Mouse (Mus musculus) layer of hippocampus, adult 11-12 months (tissue): ENCODE measurements around the gene Itga5.
"Not testable (repeated sequence)": the region's sequence is repeated elsewhere in the genome, so short reads cannot be mapped to it uniquely, and the experiment has no call there.

Source experiments
- DNase-seq: peaks from one replicate; pipeline ENCODE4 v3.0.0; 2022; ENCODE audit warnings: low spot score

Itga5 gene

GRCm38 (mm10) chr15:103366376-103367149 is at the start of gene Itga5:
TSS of gene Itga5 (minus strand) at chr15:103366763.
- DNase-seq = no peak

- not testable (repeated sequence) for DNase-seq
Measured at GRCm38 (mm10) chr15:103405586-103405985, 39.0 kb upstream of the Itga5 start.

DNA sequence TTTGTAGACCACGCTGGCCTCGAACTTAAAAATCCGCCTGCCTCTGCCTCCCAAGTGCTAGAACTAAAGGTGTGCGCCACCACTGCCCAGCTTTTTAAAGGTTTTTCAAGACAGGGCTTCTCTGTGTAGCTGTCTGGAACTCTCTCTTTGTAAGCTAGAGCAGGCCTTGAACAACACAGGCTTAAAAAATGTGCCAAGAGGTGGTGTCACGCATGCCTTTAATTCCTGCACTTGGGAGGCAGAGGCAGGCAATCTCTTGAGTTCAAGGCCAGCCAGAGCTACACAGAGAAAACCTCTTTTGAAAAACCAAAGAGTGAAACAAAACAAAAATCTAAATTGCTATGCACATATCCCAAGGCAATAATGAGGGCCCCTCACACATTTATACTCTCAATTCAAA is 34.8 kb upstream of the Itga5 start:
- no peak for DNase-seq

DNA sequence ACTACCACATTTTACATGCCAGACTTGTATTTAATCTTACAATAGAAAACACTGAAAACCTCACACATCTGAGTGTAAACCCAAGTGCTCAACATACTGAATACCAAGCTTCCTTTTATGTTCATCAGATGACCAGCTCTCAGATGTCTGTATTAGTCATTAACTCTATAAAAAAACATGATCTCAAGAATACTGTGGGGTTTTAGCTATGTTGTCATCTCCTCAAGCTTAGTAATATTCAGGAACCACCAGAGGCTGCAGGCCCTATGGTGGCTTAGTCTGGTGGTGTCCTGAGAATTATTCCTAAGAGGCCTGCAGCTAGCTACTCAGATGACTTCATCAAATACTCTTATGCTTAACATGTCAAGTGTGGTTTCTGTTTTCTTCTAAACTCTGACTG is 27.0 kb upstream of the Itga5 start:
- DNase-seq = no peak

GRCm38 (mm10) chr15:103388556-103389145 is 22.1 kb upstream of the Itga5 start:
- no peak for DNase-seq

DNA sequence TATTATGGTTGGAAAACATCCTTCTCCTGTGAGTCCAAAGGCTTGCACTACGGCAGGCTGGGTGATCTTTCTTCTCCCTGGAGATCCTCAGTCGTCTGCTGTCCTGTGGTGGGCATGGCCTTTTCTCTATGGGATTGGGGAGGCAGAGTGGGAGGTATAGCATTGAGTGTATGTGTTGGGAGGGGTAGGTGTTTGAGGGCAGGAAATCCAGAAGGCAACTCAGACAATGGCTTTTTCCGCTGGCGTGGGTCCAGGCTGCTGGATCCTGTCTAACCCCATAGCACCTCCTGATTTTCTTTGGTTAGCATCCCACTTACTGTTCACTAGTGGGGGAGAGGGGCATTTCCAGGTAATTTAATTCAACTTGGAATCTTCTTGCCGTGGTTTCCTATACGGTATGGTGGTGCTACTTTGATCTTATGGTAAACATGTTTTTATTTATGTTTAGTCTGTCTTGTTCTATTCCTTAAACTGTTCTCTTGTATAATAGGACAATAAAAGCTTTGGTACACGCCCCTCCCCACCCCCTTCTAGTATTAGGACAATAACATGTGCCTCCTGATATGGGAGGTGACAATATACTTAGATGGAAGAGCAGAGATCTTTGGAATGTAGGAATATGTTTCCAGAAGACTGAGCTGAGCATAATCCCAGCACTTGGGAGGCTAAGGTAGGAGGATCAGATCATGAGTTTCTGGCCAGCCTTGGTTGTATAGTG is 17.4 kb upstream of the Itga5 start:
- no peak for DNase-seq

DNA sequence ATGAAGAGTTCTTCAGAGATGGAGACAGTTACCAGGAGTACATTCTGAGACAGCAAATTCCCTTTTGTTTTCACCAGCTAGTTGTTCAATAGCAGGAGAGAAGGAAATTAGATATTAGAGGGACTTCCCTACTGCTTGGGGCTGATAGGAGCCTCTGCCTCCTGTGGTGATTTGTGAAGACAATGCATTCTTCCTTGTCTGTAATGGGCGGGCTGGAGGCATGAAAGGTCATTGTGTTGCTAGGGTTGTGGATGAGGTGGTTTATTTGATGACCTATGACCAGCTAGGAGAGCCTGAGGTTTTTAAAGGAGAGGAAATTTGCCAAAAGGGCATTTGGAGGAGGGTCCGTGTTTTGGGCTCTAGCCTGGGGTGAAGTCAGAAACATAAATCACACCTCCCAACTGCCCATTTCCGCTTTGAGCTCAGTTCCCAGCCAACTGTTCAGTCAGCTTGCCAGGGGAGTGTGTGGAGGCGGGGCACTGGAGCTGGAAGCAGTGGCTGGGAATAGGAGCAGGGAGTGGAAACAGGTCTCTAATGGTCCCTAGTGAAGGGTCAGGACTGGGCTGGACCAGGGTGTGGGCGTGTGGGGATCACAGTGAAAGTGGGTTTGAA is 16.3 kb upstream of the Itga5 start:
- DNase-seq = no peak

DNA sequence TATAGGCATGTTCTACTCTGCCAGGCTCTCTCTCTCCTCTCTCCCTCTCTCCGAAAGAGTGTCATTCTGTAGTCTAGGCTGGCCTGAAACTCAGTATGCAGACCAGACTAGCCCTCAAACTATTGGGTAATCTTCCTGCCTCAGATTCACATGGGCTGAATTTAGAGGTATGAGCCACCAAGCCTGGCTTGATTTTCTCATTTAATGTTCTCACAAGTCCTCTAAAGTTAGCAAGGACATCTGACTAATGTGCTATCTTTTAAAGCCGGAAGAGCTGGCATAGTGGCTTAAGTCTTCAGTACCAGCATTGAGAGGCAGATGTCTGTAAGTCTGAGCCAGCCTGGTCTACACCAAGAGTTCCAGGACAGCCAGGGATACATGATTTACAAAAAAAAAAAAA is 15.5 kb upstream of the Itga5 start:
- no peak for DNase-seq

GRCm38 (mm10) chr15:103378665-103379356 is 12.2 kb upstream of the Itga5 start:
- DNase-seq = no peak

DNA sequence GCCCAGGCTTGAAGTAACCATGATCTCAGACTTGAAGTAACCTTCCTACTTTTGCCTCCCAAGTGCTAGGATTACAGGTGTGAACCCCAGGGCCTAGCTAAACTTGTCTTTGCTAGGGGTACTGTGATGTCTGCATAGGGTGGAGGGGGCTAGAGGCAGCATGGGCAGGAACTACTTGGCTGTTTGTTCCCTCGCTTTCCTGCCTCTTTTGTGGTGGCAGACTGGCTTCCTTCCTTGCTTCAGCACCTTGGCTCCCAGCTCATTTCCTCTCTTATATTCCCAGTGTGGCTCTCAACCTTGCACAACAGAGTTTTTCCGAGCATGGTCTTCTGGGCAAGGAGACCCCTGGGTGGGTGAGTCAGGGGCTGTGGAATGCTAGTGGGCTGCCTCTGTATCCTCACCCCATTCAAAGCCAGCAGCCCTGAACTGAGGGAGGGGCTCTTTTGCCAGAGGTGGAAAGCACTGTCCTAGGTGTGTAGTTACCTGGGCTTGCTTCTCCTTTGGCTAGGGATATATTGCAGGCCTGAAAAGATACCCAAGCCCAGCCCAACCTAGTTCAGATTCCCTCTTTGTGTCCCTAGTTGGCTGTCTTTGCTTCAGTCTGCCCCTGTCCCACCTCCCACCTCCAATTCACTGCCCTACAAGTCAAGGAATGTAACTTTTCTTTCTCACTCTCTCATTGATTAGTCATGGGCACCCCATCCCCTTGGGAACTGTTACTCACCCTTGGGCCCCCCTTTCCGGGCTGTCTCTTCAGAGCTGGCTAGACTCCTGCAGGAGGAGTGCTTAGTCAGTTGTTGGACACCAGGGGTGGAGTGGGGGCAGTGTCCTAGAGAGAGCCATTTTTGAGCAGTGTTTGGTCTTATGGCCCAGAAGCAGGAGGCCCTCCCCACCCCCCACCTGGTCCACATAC is 11.4 kb upstream of the Itga5 start:
- DNase-seq = no peak

DNA sequence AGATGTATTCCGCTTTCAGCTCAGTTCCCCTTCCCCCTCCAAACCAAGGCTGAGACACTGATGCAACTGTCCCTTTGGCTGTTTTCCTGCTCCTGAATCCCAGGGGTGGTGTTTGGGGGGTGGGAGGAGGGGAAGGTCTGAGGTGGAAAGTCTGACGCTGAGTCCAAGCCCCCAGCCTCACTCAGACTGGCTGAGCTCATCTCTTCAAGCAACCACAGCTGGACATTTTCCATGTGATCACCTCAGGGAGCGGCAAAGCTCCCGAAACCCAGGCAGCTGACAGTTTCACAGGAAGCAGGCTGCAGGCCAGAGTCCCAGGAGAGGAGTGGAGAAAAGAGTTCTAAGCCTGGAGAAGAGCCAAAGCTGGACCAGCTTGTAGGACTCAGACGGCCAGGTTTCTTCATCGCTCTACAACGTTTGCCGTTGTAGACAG is 10.3 kb upstream of the Itga5 start:
- DNase-seq = no peak

DNA sequence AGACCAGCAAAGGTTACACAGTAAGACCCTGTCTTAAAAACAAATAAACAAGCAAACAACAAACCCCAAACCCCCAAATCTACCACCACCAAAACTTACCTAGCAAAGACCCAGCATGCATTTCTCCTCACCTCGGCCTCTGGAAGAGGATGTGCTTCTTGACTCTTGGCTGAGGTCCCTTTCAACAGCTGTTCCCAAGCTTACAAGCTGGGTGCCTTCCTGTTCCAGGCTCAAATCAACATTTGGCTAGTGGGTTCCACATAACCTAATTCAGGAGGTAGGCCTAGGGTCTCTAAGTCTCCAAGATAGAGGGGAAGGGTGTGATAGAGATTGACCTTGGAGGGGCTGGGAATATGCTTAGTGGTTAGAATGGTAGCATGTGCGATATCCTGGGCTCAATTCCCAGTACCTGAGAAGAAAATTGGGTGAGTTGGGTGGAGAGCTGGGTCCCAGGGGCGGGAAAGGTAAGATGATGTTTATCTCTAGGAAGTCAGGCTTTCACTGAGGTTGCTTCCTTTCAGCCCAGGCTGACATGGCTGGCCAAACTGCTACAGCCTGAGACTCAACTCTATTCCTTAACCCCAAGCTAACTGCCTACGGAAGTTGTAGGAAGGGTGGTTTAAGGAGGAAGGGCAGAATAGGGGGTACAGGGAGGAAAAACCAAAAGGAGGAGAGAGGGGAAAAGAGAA is 8.7 kb upstream of the Itga5 start:
- DNase-seq = no peak

DNA sequence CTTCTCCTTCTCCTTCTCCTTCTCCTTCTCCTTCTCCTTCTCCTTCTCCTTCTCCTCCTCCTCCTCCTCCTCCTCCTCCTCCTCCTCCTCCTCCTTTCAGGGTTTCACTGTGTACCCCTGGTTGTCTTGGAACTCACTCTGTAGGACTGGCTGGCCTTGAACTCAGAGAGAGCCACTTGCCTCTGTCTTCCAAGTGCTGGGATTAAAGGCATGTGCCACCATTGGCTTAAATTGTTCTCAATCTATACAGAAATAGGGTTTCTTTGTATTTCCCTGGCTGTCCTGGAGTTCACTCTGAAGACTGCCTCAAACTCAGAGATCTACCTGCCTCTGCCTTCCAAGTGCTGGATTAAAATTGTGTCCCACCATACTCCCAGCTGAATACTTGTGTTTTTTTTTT is 5.9 kb upstream of the Itga5 start:
- no peak for DNase-seq

DNA sequence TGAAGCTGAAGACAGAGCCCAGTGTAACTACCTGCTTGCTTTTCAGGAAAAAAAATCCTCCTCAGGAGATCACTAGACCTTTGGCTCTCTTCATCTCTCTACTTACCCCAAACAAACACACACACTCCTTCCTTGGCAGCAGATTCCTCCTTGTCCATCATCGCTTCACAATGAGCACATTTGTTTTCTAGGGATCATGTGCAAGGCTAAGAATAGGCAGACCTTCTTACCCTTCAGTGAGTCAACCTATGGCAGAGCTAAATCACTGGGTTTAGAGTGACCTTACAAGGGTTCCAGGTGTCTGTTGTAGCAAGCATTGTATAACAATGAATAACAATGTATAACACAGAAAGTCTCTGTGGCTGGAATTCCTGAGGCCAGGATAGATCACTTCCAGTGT is 5.2 kb upstream of the Itga5 start:
- no peak for DNase-seq

DNA sequence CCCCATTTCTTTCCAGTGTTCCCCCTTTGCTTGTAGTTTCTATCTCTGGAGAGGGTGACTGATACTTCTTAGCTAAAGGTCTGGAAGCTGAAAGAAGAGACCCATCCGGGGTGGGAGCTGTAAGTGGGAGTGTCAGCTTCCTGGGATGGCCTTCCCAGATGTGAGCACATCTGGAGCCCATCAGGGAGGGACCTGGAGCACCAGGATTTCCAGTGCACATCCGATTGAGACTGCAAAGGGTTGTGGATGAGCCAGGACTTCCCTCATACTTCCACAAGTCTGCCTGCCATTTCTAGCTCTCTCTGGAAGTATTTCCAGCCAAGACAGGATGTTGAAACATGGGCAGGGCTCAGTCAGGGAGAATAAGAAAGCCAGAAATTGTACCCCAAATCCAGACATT is 4.6 kb upstream of the Itga5 start:
- DNase-seq = no peak

DNA sequence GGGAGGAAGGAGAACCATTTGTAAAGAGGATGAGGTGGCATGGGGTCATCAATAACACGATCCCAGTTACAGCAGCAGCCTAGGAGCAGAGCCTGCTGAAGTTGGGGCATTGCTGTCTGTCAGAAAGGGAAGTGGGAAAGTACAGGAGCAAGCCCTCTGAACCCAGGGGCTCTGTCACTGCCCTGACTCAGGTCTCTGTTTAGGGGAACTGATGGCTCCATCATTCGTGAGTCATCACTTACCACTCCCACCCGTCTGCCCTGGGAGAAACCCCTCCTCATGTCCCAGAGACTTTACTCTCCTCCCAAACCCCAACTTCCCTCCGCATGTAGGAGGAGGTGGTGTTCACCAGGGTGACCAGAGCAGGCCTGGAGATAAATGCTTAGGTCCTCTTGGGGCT is 3.9 kb upstream of the Itga5 start:
- DNase-seq = no peak

DNA sequence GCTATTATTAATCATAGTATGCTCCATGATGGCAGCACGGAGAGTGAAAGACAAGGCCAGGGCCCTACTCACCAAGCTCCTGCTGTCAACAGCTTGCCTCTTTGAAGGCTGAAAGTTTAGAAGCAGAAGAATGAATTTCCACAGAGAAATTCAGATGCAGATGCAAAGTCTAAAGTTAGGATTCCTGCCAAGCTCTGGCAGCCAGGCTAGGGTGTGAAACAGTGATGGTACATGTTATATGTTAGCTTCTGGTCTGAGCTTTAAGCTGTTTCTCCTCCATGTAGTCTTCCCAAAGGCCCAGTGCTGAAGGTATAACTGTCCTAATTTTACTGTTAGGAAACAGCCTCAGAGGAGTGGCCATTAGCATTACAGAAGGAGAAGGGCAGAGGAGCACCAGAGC is 2.6 kb upstream of the Itga5 start:
- no peak for DNase-seq

GRCm38 (mm10) chr15:103368179-103368940 is 1.8 kb upstream of the Itga5 start:
- no peak for DNase-seq

DNA sequence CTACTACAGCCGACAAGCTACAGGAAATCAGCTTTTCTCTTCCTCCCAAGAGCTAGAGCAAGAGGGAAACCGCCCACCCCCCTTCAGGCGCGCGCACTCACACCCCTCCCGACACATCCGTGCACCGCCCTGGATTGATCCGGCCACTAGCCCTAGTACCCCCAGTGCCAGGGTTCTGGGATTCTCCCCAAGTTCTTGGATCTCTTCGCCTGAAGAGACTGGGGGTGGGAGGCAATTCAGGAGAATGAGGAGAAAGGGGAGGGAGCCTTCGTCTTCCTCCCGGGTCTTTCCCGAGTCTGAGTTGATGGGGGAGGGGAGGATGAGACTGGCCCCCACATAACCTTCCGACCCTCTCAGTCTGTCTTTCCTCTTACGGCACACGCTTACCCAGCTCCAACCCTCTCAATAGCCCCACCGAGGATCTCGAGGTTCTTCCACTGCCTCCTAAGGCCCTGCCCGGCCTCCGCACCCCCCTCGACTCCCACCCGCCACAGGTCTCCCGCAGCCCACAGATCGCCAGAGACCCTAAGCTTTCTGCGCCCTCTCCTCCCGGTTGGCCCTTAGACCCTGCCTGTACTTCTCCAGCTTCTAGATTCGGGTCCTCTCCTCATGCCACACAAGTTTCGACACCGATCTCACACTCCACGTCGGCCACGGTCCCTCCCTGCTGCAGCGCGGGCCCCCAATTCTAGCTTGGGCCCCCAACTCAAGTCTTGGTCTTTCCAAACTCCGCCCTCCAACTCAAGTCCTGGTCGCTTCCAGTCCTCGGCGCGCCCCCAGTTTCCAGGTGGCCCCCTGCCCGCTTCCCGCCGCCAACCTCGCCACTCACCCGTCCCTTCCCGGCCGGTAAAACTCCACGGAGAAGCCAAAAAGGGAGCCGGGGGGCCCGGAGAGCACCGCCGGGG is 840 bp downstream of the Itga5 start:
- DNase-seq = no peak
